Mouse (Mus musculus) layer of hippocampus, adult 9-10 months (tissue): ENCODE results near the gene Pex26.
A peak's percentile ranks its signal among the peaks of the same experiment; 100 is the strongest.

Experiments used
- DNase-seq: peaks from one replicate; pipeline ENCODE4 v3.0.0; 2022; ENCODE audit warnings: low spot score

Gene Pex26

GRCm38 (mm10) chr6:121167381-121167975 lies 16.0 kb upstream of the Pex26 start:
- no peak for DNase-seq

- no peak for DNase-seq
These were observed 12.4 kb upstream of the Pex26 start for GRCm38 (mm10) chr6:121171102-121171501.

GRCm38 (mm10) chr6:121173471-121173870 lies 10.0 kb upstream of the Pex26 start:
- DNase-seq = no peak

GRCm38 (mm10) chr6:121174761-121175160 lies 8.7 kb upstream of the Pex26 start:
- DNase-seq = no peak

GRCm38 (mm10) chr6:121176011-121176730 lies 7.3 kb upstream of the Pex26 start:
- no peak for DNase-seq

GRCm38 (mm10) chr6:121176731-121177098 lies 6.8 kb upstream of the Pex26 start:
- DNase-seq = no peak

- no peak for DNase-seq
These were observed 6.3 kb upstream of the Pex26 start for GRCm38 (mm10) chr6:121177118-121177708.

GRCm38 (mm10) chr6:121178700-121179358 lies 4.6 kb upstream of the Pex26 start:
- peak; percentile 59 for DNase-seq

GRCm38 (mm10) chr6:121179846-121180245 lies 3.6 kb upstream of the Pex26 start:
- no peak for DNase-seq

- DNase-seq = no peak
These were observed 1.0 kb downstream of the Pex26 start for GRCm38 (mm10) chr6:121184198-121185140.

GRCm38 (mm10) chr6:121185232-121185631 lies 1.8 kb downstream of the Pex26 start:
- no peak for DNase-seq

- no peak for DNase-seq
These were observed 8.0 kb downstream of the Pex26 start for GRCm38 (mm10) chr6:121191261-121192009.

- no peak for DNase-seq
These were observed 10.8 kb downstream of the Pex26 start for GRCm38 (mm10) chr6:121194061-121194955.

GRCm38 (mm10) chr6:121194956-121195731 lies 11.7 kb downstream of the Pex26 start:
- no peak for DNase-seq

- no peak for DNase-seq
These were observed 14.4 kb downstream of the Pex26 start for GRCm38 (mm10) chr6:121197807-121198365.

GRCm38 (mm10) chr6:121200458-121200857 lies 17.0 kb downstream of the Pex26 start:
- no peak for DNase-seq

- no peak for DNase-seq
These were observed 18.6 kb downstream of the Pex26 start for GRCm38 (mm10) chr6:121202026-121202425.

- no peak for DNase-seq
These were observed 23.0 kb downstream of the Pex26 start for GRCm38 (mm10) chr6:121206481-121206880.

- no peak for DNase-seq
These were observed 26.1 kb downstream of the Pex26 start for GRCm38 (mm10) chr6:121209584-121209983.
